Mouse (Mus musculus) CD8-positive naive resting alpha-beta T cell, adult 2 months (primary cell): Measurements from ENCODE around the gene Tsen2.

ENCODE experiments used
- DNase-seq, 2 experiments: peaks; one replicate each; pipeline ENCODE4 v3.0.0; 2022; ENCODE audit warnings: low read depth in 2 of 2, low spot score in 2 of 2

The Tsen2 gene

GRCm38 (mm10) chr6:115544442-115544970, at the start of gene Tsen2:
Gene Tsen2 (plus strand): TSS chr6:115544664.
- peak; percentile 91 to 98 for DNase-seq

GRCm38 (mm10) chr6:115499540-115499939, 44.9 kb upstream of the Tsen2 start:
- no peak for DNase-seq

- DNase-seq, result no peak
Observed at GRCm38 (mm10) chr6:115500234-115500633, 44.2 kb upstream of the Tsen2 start.

- no peak for DNase-seq
Observed at GRCm38 (mm10) chr6:115501131-115501530, 43.3 kb upstream of the Tsen2 start.

DNA sequence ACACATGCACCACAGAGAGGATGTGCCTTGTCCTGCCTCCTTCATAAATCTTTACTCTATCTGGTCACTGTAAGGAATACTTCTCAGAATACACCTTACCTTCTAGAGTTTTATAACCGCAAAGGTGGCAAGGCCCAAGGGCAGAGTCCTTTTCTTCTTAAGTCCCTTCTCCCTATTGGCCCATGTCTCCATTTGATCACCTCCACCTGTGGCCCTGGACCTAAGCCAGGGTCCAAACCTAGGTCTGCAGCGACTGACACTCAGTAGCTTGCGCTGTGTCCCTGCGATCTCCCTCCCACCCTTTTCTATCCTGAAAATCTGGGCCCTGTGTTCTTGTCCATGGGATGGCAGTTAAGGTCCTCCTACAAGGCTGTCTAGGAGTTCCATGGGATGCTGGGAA, 41.4 kb upstream of the Tsen2 start:
- DNase-seq, result no peak

GRCm38 (mm10) chr6:115503549-115504159, 40.8 kb upstream of the Tsen2 start:
- no peak for DNase-seq

- no peak for DNase-seq
Observed at GRCm38 (mm10) chr6:115504160-115504558, 40.3 kb upstream of the Tsen2 start.

DNA sequence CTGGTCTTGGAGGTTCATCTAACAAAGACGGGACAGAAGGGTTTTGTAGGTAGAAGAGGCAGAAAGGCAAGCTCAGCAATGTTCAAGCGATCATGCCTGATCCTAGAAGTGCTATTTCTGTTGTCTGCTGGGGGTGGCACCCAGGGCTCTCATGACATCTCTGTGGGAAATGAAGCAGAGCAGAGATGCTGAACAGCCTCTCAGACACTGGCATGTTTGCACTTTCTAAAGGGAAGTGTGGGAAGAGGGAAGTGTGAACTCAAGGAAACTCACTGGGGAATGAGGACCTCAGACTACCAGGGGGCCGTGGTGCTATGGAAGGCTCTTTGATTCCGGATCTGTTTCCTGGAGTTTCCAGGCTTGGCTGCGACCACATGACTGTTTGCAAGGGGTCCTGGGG, 39.5 kb upstream of the Tsen2 start:
- DNase-seq, result no peak

DNA sequence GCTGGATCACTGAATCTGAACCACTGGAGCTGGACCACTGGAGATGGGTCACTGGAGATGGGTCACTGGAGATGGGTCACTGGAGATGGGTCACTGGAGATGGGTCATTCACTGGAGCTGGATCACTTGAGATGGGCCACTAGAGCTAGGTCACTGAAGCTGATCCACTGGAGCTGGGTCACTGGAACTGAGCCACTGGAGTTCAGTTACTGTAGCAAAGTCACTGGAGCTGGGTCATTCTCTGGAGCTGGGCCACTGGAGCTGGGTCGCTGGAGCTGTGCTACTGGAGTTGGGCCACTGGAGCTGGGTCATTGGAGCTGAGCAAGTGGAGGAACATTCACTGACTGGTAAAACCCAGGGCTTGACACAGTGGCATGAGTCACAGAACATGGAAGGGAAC, 38.0 kb upstream of the Tsen2 start:
- DNase-seq, result no peak

DNA sequence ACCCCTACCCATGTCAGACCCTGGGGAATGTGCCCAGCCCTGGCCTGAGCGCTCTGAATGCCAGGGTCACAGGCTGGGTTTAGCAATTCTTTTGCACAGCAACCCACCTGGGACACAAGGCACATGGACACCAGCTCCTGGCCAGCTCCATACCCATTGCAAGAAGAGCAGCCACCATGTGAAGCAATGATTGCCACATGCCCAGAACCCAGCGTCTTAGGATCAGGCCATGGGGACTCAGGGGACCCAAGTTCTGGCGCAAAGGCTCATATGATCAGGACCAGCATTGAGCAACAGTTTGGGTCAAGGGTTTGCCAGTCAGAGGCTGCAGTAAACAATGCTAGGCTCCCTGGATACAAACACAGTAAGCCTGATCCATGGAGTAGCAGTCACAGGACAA, 33.0 kb upstream of the Tsen2 start:
- no peak for DNase-seq

- DNase-seq, result no peak
Observed at GRCm38 (mm10) chr6:115513207-115513606, 31.3 kb upstream of the Tsen2 start.

DNA sequence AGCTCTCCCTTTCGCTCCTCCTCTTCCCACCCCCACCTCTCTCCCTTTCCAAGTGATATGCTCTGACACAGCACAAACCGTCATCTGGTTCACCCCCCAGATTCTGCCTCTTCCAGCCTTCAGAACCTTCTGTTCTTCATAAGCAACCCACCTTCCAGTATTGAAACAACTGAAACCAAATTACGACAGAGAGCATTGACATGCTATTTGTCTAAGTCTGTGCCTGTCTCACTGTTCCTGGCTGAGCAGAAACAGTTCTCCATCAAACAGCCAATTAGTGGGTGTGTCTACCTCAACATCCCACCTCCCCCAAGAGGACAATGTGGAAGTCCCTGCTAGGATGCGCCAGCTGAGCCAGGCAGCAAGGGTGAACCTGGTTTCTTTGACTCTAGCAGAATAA, 26.6 kb upstream of the Tsen2 start:
- DNase-seq, result no peak

DNA sequence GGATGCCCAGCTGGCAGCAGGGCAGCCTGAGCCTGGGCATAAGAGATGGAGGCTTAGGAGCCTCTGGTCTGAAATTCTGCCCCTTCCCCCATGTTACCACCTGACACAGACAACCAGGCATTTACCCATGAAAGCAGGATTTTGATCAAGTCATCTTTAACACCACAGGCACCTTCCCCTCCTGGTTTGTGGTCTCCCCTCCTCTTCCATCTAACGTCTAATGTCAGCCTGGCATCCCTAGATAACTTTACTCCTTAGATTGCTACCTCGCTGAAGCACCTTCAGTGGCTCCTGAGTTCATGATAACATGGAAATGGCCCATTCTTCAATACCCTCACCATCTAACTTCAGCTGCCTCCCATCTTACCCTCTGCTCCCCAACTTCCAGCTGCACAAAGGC, 26.1 kb upstream of the Tsen2 start:
- no peak for DNase-seq

DNA sequence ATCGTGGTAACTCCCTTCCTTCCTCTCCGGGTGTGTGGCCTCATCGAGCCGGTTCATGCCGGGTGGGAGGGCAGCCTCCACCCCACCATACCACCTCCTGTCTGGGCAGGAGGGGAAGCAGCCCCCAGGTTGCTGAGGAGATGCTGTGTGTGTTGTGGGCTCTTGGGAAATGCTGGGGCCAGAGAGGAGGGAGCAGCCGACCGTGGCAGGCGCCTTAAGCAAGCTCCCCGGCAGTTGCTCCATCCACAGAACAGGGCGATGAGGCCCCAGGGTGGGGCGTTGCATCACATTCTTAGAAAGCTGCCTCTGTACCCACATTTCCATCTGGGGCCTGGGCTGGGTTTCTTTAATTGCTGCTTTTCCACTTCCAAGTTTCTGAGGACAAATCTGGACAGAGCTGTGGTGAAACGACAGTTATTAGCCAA, 25.2 kb upstream of the Tsen2 start:
- no peak for DNase-seq

DNA sequence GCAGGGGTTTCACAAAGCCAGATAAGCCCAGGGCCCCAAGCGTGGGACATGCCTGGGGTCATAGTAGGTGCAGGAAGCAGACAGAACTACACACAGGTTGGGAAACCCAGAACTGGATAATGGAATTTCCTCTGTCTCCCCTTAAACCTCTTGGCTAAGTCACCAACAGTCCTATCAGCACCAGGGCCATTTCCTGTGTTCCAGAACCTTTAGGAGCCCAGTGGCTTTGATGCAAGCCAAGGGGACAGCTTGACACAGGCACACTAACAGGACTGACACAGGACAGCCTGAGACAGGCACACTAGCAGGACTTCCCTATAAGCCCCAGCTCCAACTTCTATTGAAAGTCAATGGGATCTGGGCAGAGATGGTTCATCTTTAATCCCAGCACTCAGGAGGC, 22.5 kb upstream of the Tsen2 start:
- no peak for DNase-seq

DNA sequence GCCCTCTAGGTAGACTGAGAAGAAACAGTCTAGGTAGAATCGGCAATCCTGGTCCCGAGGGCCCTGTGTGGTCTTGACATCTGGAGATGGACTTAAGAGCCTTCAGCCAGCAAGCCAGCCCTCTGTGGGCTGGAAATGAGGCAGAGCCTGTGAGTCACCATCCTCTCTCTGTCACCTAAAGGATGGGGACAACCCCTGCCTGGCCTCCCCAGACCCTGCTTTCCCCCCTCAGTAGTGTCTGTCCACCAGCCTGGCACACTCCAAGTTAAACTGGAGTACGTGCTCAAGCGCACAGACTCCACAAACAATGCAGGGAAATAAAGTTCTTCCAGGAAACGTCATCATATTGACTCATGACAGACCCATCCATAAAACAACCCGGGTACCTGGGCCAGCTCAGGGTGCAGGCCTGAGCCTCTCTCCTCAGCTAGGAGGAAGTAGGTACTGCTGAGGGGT, 21.7 kb upstream of the Tsen2 start:
- DNase-seq, result no peak

GRCm38 (mm10) chr6:115523201-115523600, 21.3 kb upstream of the Tsen2 start:
- no peak for DNase-seq

- no peak for DNase-seq
Observed at GRCm38 (mm10) chr6:115524449-115524990, 19.9 kb upstream of the Tsen2 start.

- no peak for DNase-seq
Observed at GRCm38 (mm10) chr6:115527418-115527817, 17.0 kb upstream of the Tsen2 start.

GRCm38 (mm10) chr6:115528372-115528771, 16.1 kb upstream of the Tsen2 start:
- DNase-seq, result no peak

DNA sequence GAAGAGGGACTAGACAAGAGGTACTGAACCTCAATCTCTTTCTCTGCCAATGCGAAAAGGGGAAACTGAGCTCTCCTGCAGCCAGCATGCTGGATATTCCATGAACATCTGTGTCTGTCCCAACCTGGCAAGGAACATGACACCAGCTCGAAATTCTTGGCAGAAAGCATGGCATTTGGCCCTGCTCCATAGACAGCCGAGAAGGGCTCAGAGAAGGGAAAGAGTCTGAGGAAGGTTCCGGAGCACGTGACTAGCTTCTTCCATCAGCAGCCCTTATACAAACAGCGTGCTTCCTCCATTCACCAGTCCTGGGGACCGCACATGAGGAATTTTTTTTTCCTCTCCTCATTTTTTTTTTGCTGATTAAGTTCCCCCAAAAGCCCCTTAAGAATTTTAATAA, 9.8 kb upstream of the Tsen2 start:
- no peak for DNase-seq

- no peak for DNase-seq
Observed at GRCm38 (mm10) chr6:115536169-115536568, 8.3 kb upstream of the Tsen2 start.
